Mouse (Mus musculus) spleen, adult 2 months (tissue): ENCODE measurements around the gene Map4k3.

Experiments
- CTCF ChIP-seq: fragments of 200-500 bp; IDR thresholded peaks from 2 replicates; pipeline ENCODE4 v1.5.1; 2011; ENCODE audit warnings: mild to moderate bottlenecking, inconsistent platforms; ENCODE audit not compliant: insufficient read depth, insufficient read length, insufficient replicate concordance; ENCODE audit errors: extremely low read depth
- POLR2A ChIP-seq: fragments of 200-500 bp; IDR thresholded peaks from 2 replicates; pipeline ENCODE4 v1.6.1; 2011; ENCODE audit warnings: low read depth, low read length, inconsistent platforms

- TF ChIP-seq CTCF, result no peak
- TF ChIP-seq POLR2A, result no peak
Measured at GRCm38 (mm10) chr17:80662836-80663620, 65.3 kb downstream of the Map4k3 start.
